Mouse (Mus musculus) spleen, adult 2 months (tissue): ENCODE data around the gene Cars2. TPM values are rescaled to one million over a fixed set of nuclear protein-coding genes. Genes with fewer than 3 reads are reported as not detected.
A peak's percentile ranks its signal among the peaks of the same experiment; 100 is the strongest.

ENCODE experiments used
- DNase-seq, 2 experiments: peaks; one replicate each; pipeline versions ENCODE4 v3.0.0 to v3.0.0-alpha.2; 2012 to 2021; ENCODE audit warnings: low spot score in 2 of 2, low read depth in 1 of 2
- H3K27ac ChIP-seq: fragments of 200-500 bp; 2 replicates; pipeline ENCODE4 v1.5.1; 2012; ENCODE audit warnings: low read length, inconsistent platforms; ENCODE audit not compliant: insufficient read depth
- H3K27me3 ChIP-seq: fragments of 200-500 bp; 2 replicates; pipeline ENCODE4 v1.6.1; 2012; ENCODE audit warnings: mild to moderate bottlenecking, moderate library complexity, low read length, inconsistent platforms; ENCODE audit not compliant: control insufficient read depth, insufficient read depth
- H3K36me3 ChIP-seq: fragments of 200-500 bp; 2 replicates; pipeline ENCODE4 v1.6.1; 2012; ENCODE audit warnings: mild to moderate bottlenecking, low read length, inconsistent platforms; ENCODE audit not compliant: control insufficient read depth, insufficient read depth
- H3K4me1 ChIP-seq: fragments of 200-500 bp; 2 replicates; pipeline ENCODE4 v1.6.1; 2011; ENCODE audit warnings: inconsistent platforms; ENCODE audit not compliant: control insufficient read depth, insufficient read depth, insufficient read length
- H3K4me3 ChIP-seq: fragments of 200-500 bp; 2 replicates; pipeline ENCODE4 v1.5.1; 2011; ENCODE audit warnings: mild to moderate bottlenecking, inconsistent platforms; ENCODE audit not compliant: insufficient read depth, insufficient read length; ENCODE audit errors: extremely low read depth
- CTCF ChIP-seq: fragments of 200-500 bp; IDR thresholded peaks from 2 replicates; pipeline ENCODE4 v1.5.1; 2011; ENCODE audit warnings: mild to moderate bottlenecking, inconsistent platforms; ENCODE audit not compliant: insufficient read depth, insufficient read length, insufficient replicate concordance; ENCODE audit errors: extremely low read depth
- POLR2A ChIP-seq: fragments of 200-500 bp; IDR thresholded peaks from 2 replicates; pipeline ENCODE4 v1.6.1; 2011; ENCODE audit warnings: low read depth, low read length, inconsistent platforms
- WGBS: fragments of 180-500 bp; shearing (Covaris S2); methylation state at CpG from one replicate; pipeline ENCODE4 v1.1.7; 2018; 5-methylcytosine and 5-hydroxymethylcytosine counted together
- polyA plus RNA-seq: library from polyadenylated mRNA; depleted of rRNA; stranded (reverse); fragments of >200 nt; gene quantifications from 2 replicates; pipeline ENCODE4 v1.2.3, GENCODE M21; 2012; rRNA removed

Gene Cars2
- polyA plus RNA-seq: 29.8 and 42.4 TPM in 2 replicates

GRCm38 (mm10) chr8:11550281-11550948 lies at the start of gene Cars2:
Cars2 (minus strand) TSS chr8:11550783.
- H3K36me3 ChIP-seq: peaks cover 2% of the 10 kb centered on the region
- peaks cover 3% of the 10 kb centered on the region; the same call in 1 of the 2 replicates for H3K4me1 ChIP-seq
- no peak for TF ChIP-seq CTCF
- peak; percentile 31 for TF ChIP-seq POLR2A
- peak within 1 kb of the TSS; percentile 85 for H3K27ac ChIP-seq
- WGBS: under 1% methylated on average over 53 of the region's 53 CpGs
- peak; percentile 64 to 92 for DNase-seq
- no peaks in the 10 kb centered on the region for H3K27me3 ChIP-seq
- peak within 1 kb of the TSS; percentile 78 for H3K4me3 ChIP-seq

- Histone ChIP-seq H3K27me3 (no peaks in the 10 kb centered on the region), H3K27ac (no peak overlapping the region), H3K4me1 (no peaks in the 10 kb centered on the region), H3K4me3 (no peak overlapping the region), H3K36me3 (no peaks in the 10 kb centered on the region)
- TF ChIP-seq CTCF (no peak), POLR2A (no peak)
- no peak for DNase-seq
- WGBS: 73% methylated on average over 12 of the region's 12 CpGs
Observed at GRCm38 (mm10) chr8:11593222-11593884, 42.8 kb upstream of the Cars2 start.

DNA sequence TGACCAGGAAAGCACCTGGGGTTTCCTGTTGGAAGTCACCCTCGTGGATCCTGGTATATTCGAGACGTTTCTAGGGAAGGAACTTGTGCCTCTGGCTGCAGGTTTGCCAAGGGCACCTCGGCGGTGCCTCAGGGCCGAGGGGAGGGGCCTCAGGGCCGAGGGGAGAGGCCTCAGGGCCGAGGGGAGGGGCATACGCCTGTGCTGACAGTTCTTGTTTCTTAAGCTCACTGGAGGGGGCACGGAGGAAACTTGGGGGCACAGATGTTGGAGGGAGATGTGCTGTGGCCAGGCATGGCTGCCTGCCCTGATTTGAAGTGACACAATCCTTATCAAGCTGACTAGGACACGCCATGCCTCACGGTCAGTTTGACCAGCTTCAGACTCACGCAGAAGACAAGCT lies 41.7 kb upstream of the Cars2 start:
- 12% methylated on average over 13 of the region's 13 CpGs for WGBS
- Histone ChIP-seq H3K36me3 (no peaks in the 10 kb centered on the region), H3K27ac (no peak overlapping the region), H3K27me3 (no peaks in the 10 kb centered on the region), H3K4me1 (no peaks in the 10 kb centered on the region), H3K4me3 (no peak overlapping the region)
- DNase-seq: no peak
- TF ChIP-seq POLR2A: no peak
- TF ChIP-seq CTCF: no peak

- DNase-seq: no peak
- no peak for TF ChIP-seq CTCF
- no peak for TF ChIP-seq POLR2A
- Histone ChIP-seq H3K4me1 (no peaks in the 10 kb centered on the region), H3K27ac (no peak overlapping the region), H3K4me3 (no peak overlapping the region), H3K36me3 (no peaks in the 10 kb centered on the region), H3K27me3 (no peaks in the 10 kb centered on the region)
- WGBS: 63% methylated on average over 4 of the region's 4 CpGs
Observed at GRCm38 (mm10) chr8:11591837-11592236, 41.3 kb upstream of the Cars2 start.

DNA sequence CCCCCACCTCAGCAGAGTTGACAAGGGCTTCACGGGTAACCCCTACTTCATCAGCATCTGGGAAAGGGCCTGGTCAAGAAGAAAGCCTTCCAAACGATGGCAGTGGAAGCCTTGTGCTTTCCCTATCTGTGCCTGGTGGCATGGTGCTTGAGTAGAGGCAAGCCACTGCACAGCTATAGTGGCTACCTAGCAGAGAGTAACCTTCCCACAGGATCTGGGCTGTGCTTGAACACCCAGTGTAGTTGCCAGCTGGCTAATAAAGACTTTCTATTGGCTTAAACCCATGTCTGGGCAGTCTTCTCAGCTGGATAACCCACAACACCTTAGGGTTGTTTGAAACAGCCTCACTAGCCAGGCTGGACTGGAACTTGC lies 35.8 kb upstream of the Cars2 start:
- no peaks in the 10 kb centered on the region for H3K36me3 ChIP-seq
- H3K4me1 ChIP-seq: no peaks in the 10 kb centered on the region
- TF ChIP-seq CTCF: no peak
- no peak for TF ChIP-seq POLR2A
- H3K4me3 ChIP-seq: no peak overlapping the region
- no peak overlapping the region for H3K27ac ChIP-seq
- no peak for DNase-seq
- H3K27me3 ChIP-seq: no peaks in the 10 kb centered on the region
- WGBS: 41% methylated on average over 2 of the region's 2 CpGs

GRCm38 (mm10) chr8:11585513-11586373 lies 35.2 kb upstream of the Cars2 start:
- Histone ChIP-seq H3K4me1 (no peaks in the 10 kb centered on the region), H3K27ac (no peak overlapping the region), H3K4me3 (no peak overlapping the region), H3K36me3 (no peaks in the 10 kb centered on the region), H3K27me3 (no peaks in the 10 kb centered on the region)
- DNase-seq: no peak
- 26% methylated on average over 21 of the region's 21 CpGs for WGBS
- TF ChIP-seq CTCF (no peak), POLR2A (no peak)
